Mouse (Mus musculus): Measurements from ENCODE around the gene Sept3. TPM values are rescaled to one million over a fixed set of nuclear protein-coding genes. Genes with fewer than 3 reads are reported as not detected.
"Not testable (repeated sequence)": the region's sequence is repeated elsewhere in the genome, so short reads cannot be mapped to it uniquely, and the experiment has no call there.

Sept3 gene
- polyA plus RNA-seq, 1 experiment from 2014 or later = 4.8 TPM

DNA sequence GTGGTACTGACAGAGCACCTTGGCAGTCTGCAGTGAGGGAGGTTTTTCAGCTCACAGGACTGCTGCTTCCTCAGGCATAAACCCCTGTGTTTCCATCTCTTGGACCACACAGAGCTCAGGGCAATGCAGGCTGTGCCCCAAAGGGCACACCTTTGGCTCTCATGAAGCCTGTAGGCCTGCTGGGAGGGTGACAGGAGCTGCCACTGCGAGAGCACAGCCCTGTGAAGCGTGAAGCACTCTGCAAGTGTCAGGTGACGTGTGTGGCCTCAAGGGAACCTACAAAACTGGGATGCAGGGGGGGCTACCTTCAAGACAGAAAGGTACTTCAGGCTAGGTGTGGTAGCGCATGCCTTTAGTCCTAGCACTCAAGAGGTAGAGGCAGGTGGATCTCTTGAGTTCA lies 42.0 kb upstream of the Sept3 start:
- TF ChIP-seq CTCF (IDR thresholded peaks at IDR 0.05; ENCODE audit: low read depth) = no peak
- DNase-seq (ENCODE audit: low spot score) (no peak), ATAC-seq (replicated peaks; ENCODE audit: low FRiP score, low read depth) (no peak)
- no peaks in the 10 kb centered on the region for H3K9me3 ChIP-seq (replicated peaks; ENCODE audit: low read length)
- no peak overlapping the region for H3K4me2 ChIP-seq (ENCODE audit: low read length)
- no peak overlapping the region for H3K27ac ChIP-seq
- H3K27me3 ChIP-seq (ENCODE audit: insufficient read depth, low read length) = no peaks in the 10 kb centered on the region
- no peak overlapping the region for H3K4me3 ChIP-seq (replicated peaks; ENCODE audit: low read depth, low read length)
- H3K9ac ChIP-seq (ENCODE audit: low read depth, low read length) = no peak overlapping the region
- no peaks in the 10 kb centered on the region for H3K36me3 ChIP-seq (ENCODE audit: insufficient read depth, low read length)
- 50% methylated on average over 4 of the region's 4 CpGs for WGBS
- H3K4me1 ChIP-seq (replicated peaks; ENCODE audit: insufficient read depth, low read length) = no peaks in the 10 kb centered on the region; the same call in 1 of the 2 replicates

GRCm38 (mm10) chr15:82235661-82236060 lies 39.0 kb upstream of the Sept3 start:
- WGBS = 82% methylated on average over 10 of the region's 10 CpGs
- DNase-seq (ENCODE audit: low spot score) (no peak), ATAC-seq (replicated peaks; ENCODE audit: low FRiP score, low read depth) (peak; percentile 18; the same call in 1 of the 2 replicates)
- H3K9me3 ChIP-seq (replicated peaks; ENCODE audit: low read length) = no peaks in the 10 kb centered on the region
- TF ChIP-seq CTCF (IDR thresholded peaks at IDR 0.05; ENCODE audit: low read depth) = no peak
- H3K4me2 ChIP-seq (ENCODE audit: low read length) = no peak overlapping the region
- no peaks in the 10 kb centered on the region for H3K27me3 ChIP-seq (ENCODE audit: insufficient read depth, low read length)
- H3K27ac ChIP-seq = no peak overlapping the region
- H3K9ac ChIP-seq (ENCODE audit: low read depth, low read length) = no peak overlapping the region
- no peak overlapping the region for H3K4me3 ChIP-seq (replicated peaks; ENCODE audit: low read depth, low read length)
- no peaks in the 10 kb centered on the region; the same call in 1 of the 2 replicates for H3K36me3 ChIP-seq (ENCODE audit: insufficient read depth, low read length)
- H3K4me1 ChIP-seq (replicated peaks; ENCODE audit: insufficient read depth, low read length) = no peaks in the 10 kb centered on the region; the same call in 1 of the 2 replicates

GRCm38 (mm10) chr15:82236565-82236964 lies 38.1 kb upstream of the Sept3 start:
- peak; percentile 98 for TF ChIP-seq CTCF (IDR thresholded peaks at IDR 0.05; ENCODE audit: low read depth)
- no peak overlapping the region for H3K27ac ChIP-seq

DNA sequence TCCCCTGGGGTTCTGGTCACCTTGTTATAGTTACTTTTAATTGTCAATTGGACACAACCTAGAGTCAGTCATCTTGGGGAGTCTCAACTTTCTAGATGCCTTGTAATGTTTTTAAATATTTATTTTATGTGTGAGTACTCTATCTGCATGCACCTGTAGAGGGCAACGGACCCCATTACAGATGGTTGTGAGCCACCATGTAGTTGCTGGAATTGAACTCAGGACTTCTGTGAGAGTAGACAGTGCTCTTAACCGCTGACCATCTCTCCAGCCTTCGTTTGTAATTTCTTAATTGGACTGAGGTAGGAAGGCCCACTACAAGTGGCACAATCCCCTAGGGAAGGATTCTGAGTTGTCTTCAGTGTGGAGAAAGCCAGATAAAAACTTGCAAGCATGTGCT lies 31.4 kb upstream of the Sept3 start:
- peak overlapping the region; percentile 62; the same call in 1 of the 2 replicates for H3K9ac ChIP-seq (ENCODE audit: low read depth, low read length)
- ATAC-seq (replicated peaks; ENCODE audit: low FRiP score, low read depth) = no peak
- WGBS = 79% methylated on average over 3 of the region's 3 CpGs

More at GRCm38 (mm10) chr15:82236565-82236964, 38.1 kb upstream of the Sept3 start:
- ATAC-seq (replicated peaks; ENCODE audit: low FRiP score, low read depth) (peak; percentile 61), DNase-seq (ENCODE audit: low spot score) (peak; percentile 84)
- H3K4me2 ChIP-seq (ENCODE audit: low read length) = no peak overlapping the region
- no peaks in the 10 kb centered on the region; the same call in 1 of the 2 replicates for H3K4me1 ChIP-seq (replicated peaks; ENCODE audit: insufficient read depth, low read length)
- no peaks in the 10 kb centered on the region for H3K27me3 ChIP-seq (ENCODE audit: insufficient read depth, low read length)
- no peak overlapping the region for H3K4me3 ChIP-seq (replicated peaks; ENCODE audit: low read depth, low read length)
- no peaks in the 10 kb centered on the region for H3K9me3 ChIP-seq (replicated peaks; ENCODE audit: low read length)
- no peak overlapping the region for H3K9ac ChIP-seq (ENCODE audit: low read depth, low read length)
- 22% methylated on average over 5 of the region's 5 CpGs for WGBS
- no peaks in the 10 kb centered on the region; the same call in 1 of the 2 replicates for H3K36me3 ChIP-seq (ENCODE audit: insufficient read depth, low read length)

DNA sequence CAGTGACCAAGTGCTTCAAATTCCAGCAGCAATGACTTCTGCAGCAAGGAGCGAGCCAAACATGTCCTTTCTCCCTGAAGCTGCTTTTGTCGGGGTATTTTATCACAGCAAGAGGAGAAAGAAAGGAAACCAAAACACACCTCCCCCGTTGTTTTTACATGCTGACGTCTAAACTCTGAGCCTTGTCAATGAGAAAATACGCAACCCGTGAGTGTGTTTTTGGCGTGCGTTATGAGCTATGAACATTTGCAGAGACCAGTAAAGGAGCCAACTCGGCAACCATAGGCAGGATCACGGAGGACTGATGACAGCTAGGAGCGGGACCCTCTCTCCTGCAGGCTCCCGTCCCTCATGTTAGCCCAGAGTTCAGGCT lies 31.0 kb upstream of the Sept3 start:
- Histone ChIP-seq H3K36me3 (ENCODE audit: insufficient read depth, low read length) (no peaks in the 10 kb centered on the region), H3K4me2 (ENCODE audit: low read length) (peak overlapping the region; percentile 89), H3K4me1 (replicated peaks; ENCODE audit: insufficient read depth, low read length) (0 out of 2 replicates have a peak, but pooled peaks cover 5% of the 10 kb centered on the region), H3K4me3 (replicated peaks; ENCODE audit: low read depth, low read length) (peak overlapping the region; percentile 71), H3K9ac (ENCODE audit: low read depth, low read length) (peak overlapping the region; percentile 62; the same call in 1 of the 2 replicates), H3K27ac (no peak overlapping the region), H3K9me3 (replicated peaks; ENCODE audit: low read length) (no peaks in the 10 kb centered on the region), H3K27me3 (ENCODE audit: insufficient read depth, low read length) (no peaks in the 10 kb centered on the region)
- no peak for ATAC-seq (replicated peaks; ENCODE audit: low FRiP score, low read depth)
- 1% methylated on average over 12 of the region's 12 CpGs for WGBS
- DNase-seq (ENCODE audit: low spot score) = no peak
- TF ChIP-seq CTCF (IDR thresholded peaks at IDR 0.05; ENCODE audit: low read depth) = no peak

More for the DNA sequence above, 31.4 kb upstream of the Sept3 start:
- H3K4me1 ChIP-seq (replicated peaks; ENCODE audit: insufficient read depth, low read length) = 0 out of 2 replicates have a peak, but pooled peaks cover 5% of the 10 kb centered on the region
- TF ChIP-seq CTCF (IDR thresholded peaks at IDR 0.05; ENCODE audit: low read depth) = no peak
- H3K27ac ChIP-seq = no peak overlapping the region
- peak overlapping the region; percentile 71; the same call in 1 of the 2 replicates for H3K4me3 ChIP-seq (replicated peaks; ENCODE audit: low read depth, low read length)
- no peaks in the 10 kb centered on the region for H3K27me3 ChIP-seq (ENCODE audit: insufficient read depth, low read length)
- H3K36me3 ChIP-seq (ENCODE audit: insufficient read depth, low read length) = no peaks in the 10 kb centered on the region; the same call in 1 of the 2 replicates
- no peak for DNase-seq (ENCODE audit: low spot score)
- H3K4me2 ChIP-seq (ENCODE audit: low read length) = peak overlapping the region; percentile 89
- no peaks in the 10 kb centered on the region for H3K9me3 ChIP-seq (replicated peaks; ENCODE audit: low read length)

DNA sequence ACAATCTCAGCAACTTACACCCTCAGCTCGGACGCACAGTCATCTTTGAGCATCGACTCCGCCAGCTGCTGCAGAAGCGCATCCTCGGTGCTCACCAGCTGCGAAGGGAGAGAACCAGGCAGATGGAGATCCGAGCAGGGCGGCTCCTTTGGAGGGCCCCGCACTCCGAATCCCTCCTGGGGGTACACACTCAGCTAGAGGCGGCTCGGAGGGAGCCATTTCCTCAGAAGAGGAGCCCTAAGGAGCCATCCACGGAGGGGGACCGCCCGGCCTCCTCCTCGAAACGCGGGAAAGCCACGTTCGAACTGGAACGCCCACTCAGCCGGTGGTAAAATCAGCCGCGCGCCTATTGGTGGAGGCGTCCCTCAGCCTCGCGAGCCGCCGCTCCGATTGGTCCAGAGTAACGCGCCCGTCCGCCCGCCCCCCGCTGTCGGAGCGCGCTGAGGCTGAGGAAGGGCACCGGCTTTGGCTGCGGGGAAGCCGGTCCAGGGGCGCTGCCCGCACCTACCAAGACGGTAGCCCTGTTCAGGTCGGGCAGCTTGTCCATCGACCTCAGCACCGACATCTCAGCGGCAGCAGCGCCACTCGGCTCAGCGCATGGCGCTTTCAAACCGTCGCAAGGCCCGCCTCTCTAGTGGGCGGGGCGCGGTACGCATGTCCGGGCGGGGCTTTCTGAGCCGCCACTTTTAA lies 30.4 kb upstream of the Sept3 start, which contains the start of gene Cenpm:
Gene Cenpm, minus strand, starts transcription at position 634 of the 690 bp plus-strand sequence.
- H3K27me3 ChIP-seq (ENCODE audit: insufficient read depth, low read length) = no peaks in the 10 kb centered on the region
- peak within 1 kb of the TSS; percentile 64; the same call in 1 of the 2 replicates for H3K27ac ChIP-seq
- no peak for TF ChIP-seq CTCF (IDR thresholded peaks at IDR 0.05; ENCODE audit: low read depth)
- peak within 1 kb of the TSS; percentile 89 for H3K4me2 ChIP-seq (ENCODE audit: low read length)
- 0 out of 2 replicates have a peak, but pooled peaks cover 5% of the 10 kb centered on the region for H3K4me1 ChIP-seq (replicated peaks; ENCODE audit: insufficient read depth, low read length)
- H3K4me3 ChIP-seq (replicated peaks; ENCODE audit: low read depth, low read length) = peak within 1 kb of the TSS; percentile 71
- peak within 1 kb of the TSS; percentile 62 for H3K9ac ChIP-seq (ENCODE audit: low read depth, low read length)
- H3K36me3 ChIP-seq (ENCODE audit: insufficient read depth, low read length) = no peaks in the 10 kb centered on the region
- DNase-seq (ENCODE audit: low spot score) (peak; percentile 97), ATAC-seq (replicated peaks; ENCODE audit: low FRiP score, low read depth) (peak; percentile 96)
- H3K9me3 ChIP-seq (replicated peaks; ENCODE audit: low read length) = no peaks in the 10 kb centered on the region
- under 1% methylated on average over 65 of the region's 65 CpGs for WGBS

- H3K27ac ChIP-seq; H3K27me3 ChIP-seq (ENCODE audit: insufficient read depth, low read length); H3K9me3 ChIP-seq (replicated peaks; ENCODE audit: low read length); H3K36me3 ChIP-seq (ENCODE audit: insufficient read depth, low read length); DNase-seq (ENCODE audit: low spot score); H3K4me1 ChIP-seq (replicated peaks; ENCODE audit: insufficient read depth, low read length): not testable (repeated sequence)
- 20% methylated on average over 9 of the region's 9 CpGs for WGBS
- Histone ChIP-seq H3K4me2 (ENCODE audit: low read length) (peak overlapping the region; percentile 89), H3K4me3 (replicated peaks; ENCODE audit: low read depth, low read length) (peak overlapping the region; percentile 71), H3K9ac (ENCODE audit: low read depth, low read length) (peak overlapping the region; percentile 62; the same call in 1 of the 2 replicates)
- peak; percentile 11; the same call in 1 of the 2 replicates for ATAC-seq (replicated peaks; ENCODE audit: low FRiP score, low read depth)
These were observed 29.9 kb upstream of the Sept3 start for GRCm38 (mm10) chr15:82244805-82245161.

All from kidney, postnatal 0 days (tissue).